8 mouse cellular contexts compared by ENCODE assay signal in genomic region chr7:126702861-126703756, GRCm38 (mm10). TPM values are rescaled to one million over a fixed set of nuclear protein-coding genes. Genes with fewer than 3 reads are reported as not detected.
DNase-seq lines count a peak whose midpoint lies in the region; ATAC-seq and TF ChIP-seq lines count a peak whose summit lies in the region.

No protein-coding gene starts in this region.

- peak overlapping the region; percentile 51; the same call in 1 of the 2 replicates for H3K4me3 ChIP-seq in heart, embryonic 13.5 days
- peak overlapping the region; percentile 65 to 88 for H3K4me3 ChIP-seq in MEL (ENCODE audit: control insufficient read depth in 1 of 2, insufficient read depth in 1 of 2, low read depth in 2 of 2, low read length in 2 of 2)
- H3K4me3 ChIP-seq in forebrain, embryonic 16.5 days (replicated peaks; ENCODE audit: low read length), result peak overlapping the region; percentile 83
- peak overlapping the region; percentile 77 for H3K4me3 ChIP-seq in midbrain, embryonic 10.5 days

- 0 out of 2 replicates have a peak overlapping the region, but pooled peaks have one; percentile 30 for H3K9ac ChIP-seq in heart, embryonic 13.5 days
- H3K9ac ChIP-seq in MEL (ENCODE audit: control insufficient read depth, low read depth, low read length, poor library complexity, severe bottlenecking), result peak overlapping the region; percentile 76
- H3K9ac ChIP-seq in forebrain, embryonic 16.5 days (replicated peaks; ENCODE audit: low read depth, low read length), result peak overlapping the region; percentile 89

- peaks cover 20% of the 10 kb centered on the region for H3K4me1 ChIP-seq in heart, embryonic 13.5 days
- H3K4me1 ChIP-seq in MEL (ENCODE audit: control insufficient read depth in 1 of 2, insufficient read depth in 2 of 2, low read length in 2 of 2), result peaks cover 11 to 35% of the 10 kb centered on the region in 2 experiments; a peak in 3 of 4 replicates
- H3K4me1 ChIP-seq in forebrain, embryonic 16.5 days (replicated peaks; ENCODE audit: control insufficient read depth, insufficient read depth, low read length), result peaks cover 30% of the 10 kb centered on the region
- peaks cover 53% of the 10 kb centered on the region for H3K4me1 ChIP-seq in midbrain, embryonic 10.5 days

- peaks cover 51% of the 10 kb centered on the region for H3K27me3 ChIP-seq in heart, embryonic 13.5 days (replicated peaks)
- no peaks in the 10 kb centered on the region for H3K27me3 ChIP-seq in MEL (ENCODE audit: control insufficient read depth in 1 of 2, insufficient read depth in 2 of 2, low read length in 2 of 2)
- no peaks in the 10 kb centered on the region for H3K27me3 ChIP-seq in forebrain, embryonic 16.5 days (replicated peaks; ENCODE audit: control insufficient read depth, insufficient read depth, low read length)
- peaks cover 52% of the 10 kb centered on the region for H3K27me3 ChIP-seq in midbrain, embryonic 10.5 days (ENCODE audit: low read depth, poor library complexity, severe bottlenecking)

- no peak overlapping the region for H3K4me2 ChIP-seq in heart, embryonic 13.5 days
- peak overlapping the region; percentile 80 for H3K4me2 ChIP-seq in forebrain, embryonic 16.5 days (ENCODE audit: low read length)

- H3K27ac ChIP-seq in heart, embryonic 13.5 days (replicated peaks), result no peak overlapping the region
- H3K27ac ChIP-seq in MEL (ENCODE audit: control insufficient read depth, low read depth, low read length), result peak overlapping the region; percentile 93
- peak overlapping the region; percentile 26 for H3K27ac ChIP-seq in forebrain, embryonic 16.5 days (ENCODE audit: low read length)
- no peak overlapping the region for H3K27ac ChIP-seq in midbrain, embryonic 10.5 days (replicated peaks)

- 74% methylated on average over 12 of the region's 12 CpGs for WGBS in heart, embryonic 13.5 days
- 90% methylated on average over 12 of the region's 12 CpGs for WGBS in forebrain, embryonic 16.5 days
- WGBS in midbrain, embryonic 10.5 days, result 80% methylated on average over 12 of the region's 12 CpGs

- H3K36me3 ChIP-seq in heart, embryonic 13.5 days, result no peaks in the 10 kb centered on the region
- peaks cover 0 to 28% of the 10 kb centered on the region in 2 experiments; a peak in 2 of 4 replicates for H3K36me3 ChIP-seq in MEL (ENCODE audit: control insufficient read depth in 1 of 2, insufficient read depth in 2 of 2, low read length in 2 of 2)
- peaks cover 11% of the 10 kb centered on the region for H3K36me3 ChIP-seq in forebrain, embryonic 16.5 days (ENCODE audit: control insufficient read depth, insufficient read depth)
- H3K36me3 ChIP-seq in midbrain, embryonic 10.5 days, result peaks cover 22% of the 10 kb centered on the region

- TF ChIP-seq EP300 in MEL (IDR thresholded peaks at IDR 0.05; ENCODE audit: low read depth in 1 of 2, low read length in 2 of 2), result peak in 1 of 2 experiments; percentile 10; a peak in 1 of 4 replicates

- H3K9me3 ChIP-seq in heart, embryonic 13.5 days, result no peaks in the 10 kb centered on the region
- no peaks in the 10 kb centered on the region for H3K9me3 ChIP-seq in MEL (replicated peaks; ENCODE audit: insufficient read depth, low read length)
- no peaks in the 10 kb centered on the region for H3K9me3 ChIP-seq in forebrain, embryonic 16.5 days (ENCODE audit: control insufficient read depth, low read length)
- no peaks in the 10 kb centered on the region for H3K9me3 ChIP-seq in midbrain, embryonic 10.5 days (replicated peaks)

- TF ChIP-seq RAD21 in MEL (IDR thresholded peaks at IDR 0.05; ENCODE audit: low read depth, low read length), result no peak

- no peak for ATAC-seq in heart, embryonic 13.5 days (ENCODE audit: extremely low read depth, insufficient number of reproducible peaks, low FRiP score, low TSS enrichment)
- no peak for ATAC-seq in forebrain, embryonic 16.5 days

- TF ChIP-seq CTCF in MEL (IDR thresholded peaks at IDR 0.05 in 2 of 3, conservative IDR thresholded peaks at IDR 0.05 in 1 of 3; ENCODE audit: control insufficient read depth in 1 of 3, insufficient read depth in 1 of 3, low read depth in 2 of 3, low read length in 3 of 3, poor library complexity in 1 of 3, severe bottlenecking in 1 of 3), result no peak

- intact Hi-C loops in heart, postnatal 10 days (cut with DNase I), result no loop called here
- intact Hi-C loops in heart, postnatal 14 days (cut with DNase I), result no loop called here

- no peak for DNase-seq in heart, postnatal 10 days
- peak; percentile 63 for DNase-seq in MEL (ENCODE audit: low read depth, low spot score)
- no peak for DNase-seq in midbrain, embryonic 10.5 days (ENCODE audit: low spot score)
- DNase-seq in thymus, postnatal 25 days, result peak; percentile 81
- no peak for DNase-seq in heart, postnatal 14 days
- no peak for DNase-seq in kidney, postnatal 10 days

- peaks cover 27% of the 10 kb centered on the region for H3K79me2 ChIP-seq in MEL (ENCODE audit: control insufficient read depth, insufficient read depth, low read length, poor library complexity)

- 0 out of 4 replicates have a peak, but pooled peaks of 1 of the 2 experiments have one; percentile 18 for TF ChIP-seq POLR2A in MEL (IDR thresholded peaks at IDR 0.05; ENCODE audit: control insufficient read depth in 1 of 2, insufficient read depth in 1 of 2, low read depth in 1 of 2, low read length in 2 of 2, poor library complexity in 1 of 2)

TF ChIP-seq in MEL, 35 proteins besides CTCF, POLR2A, EP300 and RAD21 (continues in another document):
- TF ChIP-seq NELFE (IDR thresholded peaks at IDR 0.05; ENCODE audit: low read depth, low read length), result 0 out of 2 replicates have a peak, but pooled peaks have one; percentile 30
- TF ChIP-seq TBP (IDR thresholded peaks at IDR 0.05; ENCODE audit: low read depth, low read length), result peak; percentile 47; the same call in 1 of the 2 replicates
- no peak for TF ChIP-seq ZC3H11A (IDR thresholded peaks at IDR 0.05; ENCODE audit: low read depth, low read length)
- TF ChIP-seq ETS1 (IDR thresholded peaks at IDR 0.05; ENCODE audit: low read depth, low read length), result no peak
- TF ChIP-seq BHLHE40 (IDR thresholded peaks at IDR 0.05; ENCODE audit: borderline replicate concordance, low read depth, low read length), result no peak
- TF ChIP-seq USF2 (IDR thresholded peaks at IDR 0.05; ENCODE audit: borderline replicate concordance in 1 of 2, insufficient read depth in 1 of 2, low read depth in 1 of 2, low read length in 2 of 2), result no peak
- TF ChIP-seq MAFK (IDR thresholded peaks at IDR 0.05; ENCODE audit: borderline replicate concordance, low read depth, low read length), result no peak

RNA-seq across cellular contexts. Expression of gene Coro1a, which starts 4.5 kb away (rescaled TPM):
- 11.8 and 16.6 TPM in 2 replicates for polyA plus RNA-seq in heart, embryonic 13.5 days (2015; fragmentation: Nextera tagmentation; extraction: Ambion mirVana)
- total RNA-seq in heart, postnatal 10 days (2021), result 10 to 100 TPM; 12.7 to 14.6 TPM
- total RNA-seq in MEL (2012; rRNA removed), result 195 and 279 TPM in 2 replicates
- 100 to 1,000 TPM in 1 of 2 experiments, not detected in 1; 204 TPM for polyA plus RNA-seq in MEL (2012; ENCODE audit: insufficient read depth in 1 of 2, insufficient read length in 2 of 2, low read depth in 1 of 2, low replicate concordance in 2 of 2, missing spikeins in 1 of 2)
- polyA plus RNA-seq in forebrain, embryonic 16.5 days (2015; fragmentation: Nextera tagmentation; extraction: Ambion mirVana), result 109 and 119 TPM in 2 replicates
- polyA plus RNA-seq in midbrain, embryonic 10.5 days (2016; fragmentation: Nextera tagmentation; extraction: Ambion mirVana), result 42.7 and 50.1 TPM in 2 replicates
- total RNA-seq in heart, postnatal 14 days (2021), result 10 to 100 TPM in 1 of 2 experiments, 1 to 10 TPM in 1; 8.8 to 28.1 TPM

RNA-seq across cellular contexts. Expression of gene Slx1b, which starts 7.5 kb away (rescaled TPM):
- 6.9 and 7.1 TPM in 2 replicates for polyA plus RNA-seq in heart, embryonic 13.5 days (2015; fragmentation: Nextera tagmentation; extraction: Ambion mirVana)
- 1 to 10 TPM; 6.1 to 8.0 TPM for total RNA-seq in heart, postnatal 10 days (2021)
- total RNA-seq in MEL (2012; rRNA removed), result 4.6 and 5.4 TPM in 2 replicates
- 10 to 100 TPM in 1 of 2 experiments, not detected in 1; 10.2 TPM for polyA plus RNA-seq in MEL (2012; ENCODE audit: insufficient read depth in 1 of 2, insufficient read length in 2 of 2, low read depth in 1 of 2, low replicate concordance in 2 of 2, missing spikeins in 1 of 2)
- 14.4 and 20.3 TPM in 2 replicates for polyA plus RNA-seq in forebrain, embryonic 16.5 days (2015; fragmentation: Nextera tagmentation; extraction: Ambion mirVana)
- 14.1 and 15.5 TPM in 2 replicates for polyA plus RNA-seq in midbrain, embryonic 10.5 days (2016; fragmentation: Nextera tagmentation; extraction: Ambion mirVana)
- 1 to 10 TPM; 5.7 to 7.7 TPM for total RNA-seq in heart, postnatal 14 days (2021)

RNA-seq across cellular contexts. Expression of gene Bola2, which starts 7.9 kb away (rescaled TPM):
- polyA plus RNA-seq in heart, embryonic 13.5 days (2015; fragmentation: Nextera tagmentation; extraction: Ambion mirVana), result 109 and 124 TPM in 2 replicates
- 10 to 100 TPM; 50.7 to 59.8 TPM for total RNA-seq in heart, postnatal 10 days (2021)
- 138 and 163 TPM in 2 replicates for total RNA-seq in MEL (2012; rRNA removed)
- 100 to 1,000 TPM in 1 of 2 experiments, not detected in 1; 436 TPM for polyA plus RNA-seq in MEL (2012; ENCODE audit: insufficient read depth in 1 of 2, insufficient read length in 2 of 2, low read depth in 1 of 2, low replicate concordance in 2 of 2, missing spikeins in 1 of 2)
- polyA plus RNA-seq in forebrain, embryonic 16.5 days (2015; fragmentation: Nextera tagmentation; extraction: Ambion mirVana), result 124 and 132 TPM in 2 replicates
- 186 and 216 TPM in 2 replicates for polyA plus RNA-seq in midbrain, embryonic 10.5 days (2016; fragmentation: Nextera tagmentation; extraction: Ambion mirVana)
- 10 to 100 TPM; 49.2 to 51.2 TPM for total RNA-seq in heart, postnatal 14 days (2021)

RNA-seq across cellular contexts. Expression of gene Sult1a1, which starts 26.9 kb away (rescaled TPM):
- polyA plus RNA-seq in heart, embryonic 13.5 days (2015; fragmentation: Nextera tagmentation; extraction: Ambion mirVana), result 5.8 and 6.2 TPM in 2 replicates
- 10 to 100 TPM; 12.0 to 32.5 TPM for total RNA-seq in heart, postnatal 10 days (2021)
- total RNA-seq in MEL (2012; rRNA removed), result not detected in 2 replicates
- under 1 TPM in 1 of 2 experiments, not detected in 1; 0.36 TPM for polyA plus RNA-seq in MEL (2012; ENCODE audit: insufficient read depth in 1 of 2, insufficient read length in 2 of 2, low read depth in 1 of 2, low replicate concordance in 2 of 2, missing spikeins in 1 of 2)
- 4.3 and 5.9 TPM in 2 replicates for polyA plus RNA-seq in forebrain, embryonic 16.5 days (2015; fragmentation: Nextera tagmentation; extraction: Ambion mirVana)
- polyA plus RNA-seq in midbrain, embryonic 10.5 days (2016; fragmentation: Nextera tagmentation; extraction: Ambion mirVana), result 0.29 TPM in 1 of 2 replicates, not detected in the other
- total RNA-seq in heart, postnatal 14 days (2021), result 10 to 100 TPM; 38.6 to 43.2 TPM

RNA-seq across cellular contexts. Expression of gene Sgf29, which starts 54.0 kb away (rescaled TPM):
- 27.7 and 28.8 TPM in 2 replicates for polyA plus RNA-seq in heart, embryonic 13.5 days (2015; fragmentation: Nextera tagmentation; extraction: Ambion mirVana)
- 10 to 100 TPM; 26.0 to 32.0 TPM for total RNA-seq in heart, postnatal 10 days (2021)
- 56.1 and 81.7 TPM in 2 replicates for total RNA-seq in MEL (2012; rRNA removed)
- 100 to 1,000 TPM in 1 of 2 experiments, not detected in 1; 117 TPM for polyA plus RNA-seq in MEL (2012; ENCODE audit: insufficient read depth in 1 of 2, insufficient read length in 2 of 2, low read depth in 1 of 2, low replicate concordance in 2 of 2, missing spikeins in 1 of 2)
- 55.8 and 57.5 TPM in 2 replicates for polyA plus RNA-seq in forebrain, embryonic 16.5 days (2015; fragmentation: Nextera tagmentation; extraction: Ambion mirVana)
- polyA plus RNA-seq in midbrain, embryonic 10.5 days (2016; fragmentation: Nextera tagmentation; extraction: Ambion mirVana), result 61.9 and 63.5 TPM in 2 replicates
- 10 to 100 TPM; 24.6 to 28.6 TPM for total RNA-seq in heart, postnatal 14 days (2021)

Comparison
In these comparisons a context has a peak if more than half of its experiments do, and no peak if none do; other contexts are left out.
1. H3K27ac ChIP-seq: peak in MEL (single experiment) and forebrain, embryonic 16.5 days (single experiment); none in heart, embryonic 13.5 days (single experiment) and midbrain, embryonic 10.5 days (single experiment).
2. H3K9ac ChIP-seq: peak in every context shown above with its lines; median percentile 89 in forebrain, embryonic 16.5 days; 76 in MEL; 30 in heart, embryonic 13.5 days.
3. DNase-seq: peak in MEL (single experiment) and thymus, postnatal 25 days (single experiment); none in heart, postnatal 10 days (0 of 2), midbrain, embryonic 10.5 days (single experiment), heart, postnatal 14 days (0 of 2) and kidney, postnatal 10 days (single experiment).
4. Peak in every context shown above with its lines, with median percentiles within 50 percentile points of each other: H3K4me3 ChIP-seq.